Mouse (Mus musculus) spleen, postnatal 14 days (tissue): ENCODE results near the gene Hrasls.

Experiments
- DNase-seq, 2 experiments: peaks; one replicate each; pipeline ENCODE4 v3.0.0; 2021 to 2022; ENCODE audit warnings: low spot score in 2 of 2

Gene Hrasls

GRCm38 (mm10) chr16:29209605-29210411, at the start of gene Hrasls:
TSS of gene Hrasls (plus strand) at chr16:29209695.
- DNase-seq: no peak

GRCm38 (mm10) chr16:29162271-29162670, 47.2 kb upstream of the Hrasls start:
- no peak for DNase-seq

- no peak for DNase-seq
Measured at GRCm38 (mm10) chr16:29167051-29167450, 42.4 kb upstream of the Hrasls start.

- DNase-seq: no peak
Measured at GRCm38 (mm10) chr16:29171741-29172140, 37.8 kb upstream of the Hrasls start.

- no peak for DNase-seq
Measured at GRCm38 (mm10) chr16:29173201-29173600, 36.3 kb upstream of the Hrasls start.

- DNase-seq: no peak
Measured at GRCm38 (mm10) chr16:29174831-29175350, 34.6 kb upstream of the Hrasls start.

GRCm38 (mm10) chr16:29192911-29193310, 16.6 kb upstream of the Hrasls start:
- no peak for DNase-seq

GRCm38 (mm10) chr16:29193981-29194380, 15.5 kb upstream of the Hrasls start:
- no peak for DNase-seq

GRCm38 (mm10) chr16:29195156-29195555, 14.3 kb upstream of the Hrasls start:
- DNase-seq: no peak

GRCm38 (mm10) chr16:29198461-29198860, 11.0 kb upstream of the Hrasls start:
- no peak for DNase-seq

GRCm38 (mm10) chr16:29201146-29201545, 8.3 kb upstream of the Hrasls start:
- DNase-seq: no peak

- no peak for DNase-seq
Measured at GRCm38 (mm10) chr16:29204875-29205274, 4.6 kb upstream of the Hrasls start.

- DNase-seq: no peak
Measured at GRCm38 (mm10) chr16:29205581-29205980, 3.9 kb upstream of the Hrasls start.

- DNase-seq: no peak
Measured at GRCm38 (mm10) chr16:29208841-29209240, 654 bp upstream of the Hrasls start.

- no peak for DNase-seq
Measured at GRCm38 (mm10) chr16:29216395-29217295, 7.2 kb downstream of the Hrasls start.

- DNase-seq: no peak
Measured at GRCm38 (mm10) chr16:29235951-29236350, 26.5 kb downstream of the Hrasls start.

- DNase-seq: no peak
Measured at GRCm38 (mm10) chr16:29254325-29254724, 44.8 kb downstream of the Hrasls start.
